Mouse (Mus musculus) G1E (cell line): Measurements from ENCODE around the gene Coro1c.

Experiments
- CTCF ChIP-seq: IDR thresholded peaks from 2 replicates; pipeline ENCODE4 v1.5.1; 2012; ENCODE audit warnings: low read depth, low read length, inconsistent platforms, mixed read lengths
- GATA1 ChIP-seq: IDR thresholded peaks from 2 replicates; pipeline ENCODE4 v1.6.1; 2012; ENCODE audit warnings: borderline replicate concordance, low read length, inconsistent platforms, mixed read lengths

DNA sequence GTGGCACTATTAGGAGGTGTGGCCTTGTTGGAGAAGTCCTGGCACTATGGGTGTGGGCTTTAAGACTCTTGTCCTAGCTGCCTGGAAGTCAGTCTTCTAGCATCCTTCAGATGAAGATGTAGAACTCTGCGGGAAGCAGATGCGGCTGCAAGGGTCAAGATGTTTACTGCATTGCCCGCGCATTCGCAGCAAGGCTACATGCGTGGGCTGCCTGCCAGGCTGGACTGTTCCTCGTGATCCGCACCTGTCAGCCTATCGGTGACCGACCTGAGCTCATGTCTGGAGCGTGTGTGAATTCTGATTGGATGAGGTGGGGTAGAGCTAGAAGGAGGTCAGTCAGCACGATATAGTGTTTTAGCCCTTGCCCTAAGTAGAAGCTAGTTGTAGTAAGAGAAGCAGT lies 44.6 kb downstream of the Coro1c start:
- TF ChIP-seq CTCF: no peak
- TF ChIP-seq GATA1: no peak
